9 mouse cellular contexts compared by ENCODE assay signal in genomic region chr19:40366163-40366941, GRCm38 (mm10).
DNase-seq lines count a peak whose midpoint lies in the region; ATAC-seq and TF ChIP-seq lines count a peak whose summit lies in the region.
"Had no signal": no experiment of that assay in that cellular context is flagged by ENCODE, and none has a peak within 500 bp of the region (broad histone marks: within the 10 kb centered on the region; RNA-seq: fewer than 3 reads in every experiment).

No protein-coding gene starts in this region.

- 22% methylated on average over 11 of the region's 11 CpGs for WGBS in embryonic facial prominence, embryonic 15.5 days
- WGBS in heart, postnatal 0 days: 27% methylated on average over 11 of the region's 11 CpGs

- peak; percentile 54 for DNase-seq in adrenal gland, adult 2 months
- DNase-seq in adrenal gland, postnatal 4 days (ENCODE audit: low spot score in 2 of 2): no peak
- peak; percentile 85 for DNase-seq in heart, postnatal 0 days (ENCODE audit: low spot score)
- DNase-seq in kidney, postnatal 25 days: peak; percentile 70 to 83
- peak; percentile 51 for DNase-seq in mesoderm, embryonic 11.5 days (ENCODE audit: low read depth, low spot score)
- DNase-seq in thymus, adult 18-20 months: peak; percentile 14 to 18

- H3K36me3 ChIP-seq in embryonic facial prominence, embryonic 15.5 days: peaks cover 12% of the 10 kb centered on the region; the same call in 1 of the 2 replicates
- peaks cover 66% of the 10 kb centered on the region for H3K36me3 ChIP-seq in heart, postnatal 0 days (replicated peaks; ENCODE audit: control insufficient read depth, insufficient read depth, low read length)

- H3K9me3 ChIP-seq in embryonic facial prominence, embryonic 15.5 days (replicated peaks): no peaks in the 10 kb centered on the region
- H3K9me3 ChIP-seq in heart, postnatal 0 days (replicated peaks; ENCODE audit: control insufficient read depth, low read length): no peaks in the 10 kb centered on the region
- H3K9me3 ChIP-seq: liver, embryonic 15.5 days had no signal

- no peaks in the 10 kb centered on the region for H3K27me3 ChIP-seq in embryonic facial prominence, embryonic 15.5 days
- no peaks in the 10 kb centered on the region for H3K27me3 ChIP-seq in heart, postnatal 0 days (ENCODE audit: control insufficient read depth, insufficient read depth, low read length)
- H3K27me3 ChIP-seq: liver, embryonic 15.5 days had no signal

- peak; percentile 92 for ATAC-seq in activated CD4-positive, CD25-positive, alpha-beta regulatory T cell, adult 4 months
- peak; percentile 49; the same call in 1 of the 2 replicates for ATAC-seq in embryonic facial prominence, embryonic 15.5 days (ENCODE audit: insufficient number of reproducible peaks, low FRiP score, low TSS enrichment, low read depth)
- peak; percentile 16 for ATAC-seq in heart, postnatal 0 days (ENCODE audit: insufficient read depth, low read depth)

- H3K4me2 ChIP-seq in embryonic facial prominence, embryonic 15.5 days (replicated peaks): 0 out of 2 replicates have a peak overlapping the region, but pooled peaks have one; percentile 22
- 0 out of 2 replicates have a peak overlapping the region, but pooled peaks have one; percentile 13 for H3K4me2 ChIP-seq in heart, postnatal 0 days (ENCODE audit: low read depth, low read length)
- H3K4me2 ChIP-seq: liver, embryonic 15.5 days had no signal

- no peak overlapping the region for H3K9ac ChIP-seq in embryonic facial prominence, embryonic 15.5 days
- 0 out of 2 replicates have a peak overlapping the region, but pooled peaks have one; percentile 7 for H3K9ac ChIP-seq in heart, postnatal 0 days (replicated peaks; ENCODE audit: low read depth, low read length)
- H3K9ac ChIP-seq: liver, embryonic 15.5 days had no signal

- peak; percentile 87 for TF ChIP-seq EP300 in heart, postnatal 0 days (IDR thresholded peaks at IDR 0.05; ENCODE audit: low read depth)

- 0 out of 2 replicates have a peak overlapping the region, but pooled peaks have one; percentile 2 for H3K27ac ChIP-seq in embryonic facial prominence, embryonic 15.5 days (replicated peaks)
- peak overlapping the region; percentile 97 for H3K27ac ChIP-seq in heart, postnatal 0 days (ENCODE audit: low read depth)
- H3K27ac ChIP-seq: liver, embryonic 15.5 days had no signal

- H3K4me1 ChIP-seq in embryonic facial prominence, embryonic 15.5 days: peaks cover 15% of the 10 kb centered on the region
- H3K4me1 ChIP-seq in heart, postnatal 0 days (ENCODE audit: control insufficient read depth, insufficient read depth): peaks cover 60% of the 10 kb centered on the region

- H3K4me3 ChIP-seq in embryonic facial prominence, embryonic 15.5 days (replicated peaks): no peak overlapping the region; the same call in 1 of the 2 replicates
- H3K4me3 ChIP-seq in heart, postnatal 0 days (ENCODE audit: low read depth, low read length): no peak overlapping the region
- H3K4me3 ChIP-seq: liver, embryonic 15.5 days had no signal

- no peak for TF ChIP-seq CTCF in heart, postnatal 0 days (IDR thresholded peaks at IDR 0.05; ENCODE audit: low read depth)

Comparison
In these comparisons a context has a peak if more than half of its experiments do, and no peak if none do; other contexts are left out.
1. DNase-seq: peak in adrenal gland, adult 2 months (single experiment), heart, postnatal 0 days (single experiment), kidney, postnatal 25 days (2 of 2), mesoderm, embryonic 11.5 days (single experiment) and thymus, adult 18-20 months (2 of 2); none in adrenal gland, postnatal 4 days (0 of 2).
2. ATAC-seq: peak in every context shown above with its lines; median percentile 92 in activated CD4-positive, CD25-positive, alpha-beta regulatory T cell, adult 4 months; 49 in embryonic facial prominence, embryonic 15.5 days; 16 in heart, postnatal 0 days.